Mouse (Mus musculus) duodenum, adult 2 months (tissue): ENCODE data around the gene Abhd17b. TPM values are rescaled to one million over a fixed set of nuclear protein-coding genes. Genes with fewer than 3 reads are reported as not detected.

ENCODE experiments used
- polyA plus RNA-seq: library from polyadenylated mRNA; depleted of rRNA; stranded (reverse); fragments of >200 nt; gene quantifications from 2 replicates; pipeline ENCODE4 v1.2.3, GENCODE M21; 2012; ENCODE audit warnings: low replicate concordance; rRNA removed

The Abhd17b gene
- 10.4 and 15.2 TPM in 2 replicates for polyA plus RNA-seq

DNA sequence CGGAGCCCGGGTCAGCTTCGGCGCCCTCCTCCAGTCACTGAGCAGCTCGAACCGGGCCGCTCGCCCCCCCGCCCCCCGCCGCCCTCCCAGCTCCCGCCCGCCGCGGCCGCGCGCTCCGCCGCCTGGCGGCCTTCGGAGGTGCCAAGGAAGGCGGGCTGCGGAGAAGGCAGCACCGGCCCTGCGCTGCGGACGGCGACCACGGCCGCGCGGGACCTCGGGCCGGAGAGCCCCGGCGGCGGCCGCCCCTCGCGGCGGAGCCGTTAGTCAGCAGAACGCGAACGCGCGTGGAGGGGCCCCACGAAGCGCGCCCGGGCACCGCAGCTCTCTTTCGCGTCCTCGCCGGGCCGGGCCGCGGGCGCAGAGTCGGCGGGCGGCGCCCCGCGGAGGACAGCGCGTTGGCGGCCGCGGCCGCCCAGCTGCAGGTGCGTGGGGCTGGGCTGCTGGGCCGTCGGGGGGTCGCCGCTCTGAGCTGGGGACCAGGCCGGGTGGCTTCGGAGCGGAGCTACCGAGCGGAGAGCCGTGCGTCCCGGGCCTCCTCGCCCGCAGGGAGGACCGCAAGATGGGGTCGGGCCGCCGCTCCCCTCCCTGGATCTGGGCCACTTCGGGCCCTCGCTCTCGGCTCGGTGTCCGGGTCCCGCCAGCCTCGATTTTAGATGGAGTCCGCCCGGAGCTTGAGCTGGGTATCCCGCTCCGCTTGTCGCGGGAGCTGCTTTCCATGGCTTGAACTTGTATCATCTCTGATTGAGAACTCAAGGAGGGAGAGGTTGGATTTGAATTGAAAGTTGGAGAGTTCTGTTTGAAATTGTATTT lies at the start of gene Abhd17b:
Abhd17b (plus strand) TSS at position 14 of the 810 bp plus-strand sequence.

DNA sequence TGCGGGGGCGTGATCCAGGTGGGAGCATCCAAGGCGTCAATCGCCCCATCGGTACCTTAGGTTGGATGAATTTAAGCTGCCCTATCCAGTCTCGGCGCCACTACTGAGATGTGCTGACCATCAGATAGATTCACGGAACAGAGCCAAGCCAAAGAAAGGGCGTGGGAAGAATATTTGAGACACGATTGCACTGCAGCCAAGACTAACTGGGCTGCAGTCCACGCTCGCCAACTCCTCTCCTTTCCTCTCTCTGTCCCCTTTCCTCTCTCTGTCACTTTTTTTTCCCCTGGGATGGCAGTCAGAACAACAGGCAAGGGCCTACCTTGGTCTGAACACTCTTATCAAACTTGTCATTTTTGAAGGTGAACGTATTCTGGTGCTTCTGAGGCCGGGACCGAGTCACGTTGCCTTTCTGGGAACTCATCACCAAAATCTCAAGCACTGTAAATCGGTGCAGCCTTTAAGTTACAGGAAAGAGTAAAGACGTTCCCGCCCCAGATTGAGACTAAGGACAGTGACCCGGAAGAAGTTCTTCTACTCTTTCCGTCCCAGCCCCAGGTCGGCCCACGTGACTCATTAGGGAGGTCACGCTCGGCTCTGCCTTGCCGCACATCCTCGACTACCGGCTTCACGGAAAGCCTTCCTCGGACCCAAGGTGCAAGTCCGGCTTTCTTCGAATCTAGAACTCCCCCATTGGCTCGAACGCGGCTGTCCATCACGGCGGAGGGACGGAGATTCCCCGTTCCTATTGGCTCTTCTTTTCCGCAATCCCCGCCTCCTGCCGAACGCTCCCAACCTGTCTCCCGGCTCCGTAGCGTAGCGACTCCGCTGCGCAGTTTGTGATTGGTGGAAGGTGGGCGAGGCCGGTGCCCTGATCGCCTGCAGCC lies 457 bp upstream of the Abhd17b start, which contains the start of gene 1110059E24Rik:
1110059E24Rik (minus strand) TSS at position 692 of the 887 bp plus-strand sequence.

Other genes starting within 250 kb of the Abhd17b start
- gene Gda, start 179.7 kb upstream of the Abhd17b start, polyA plus RNA-seq = 77.7 and 117 TPM in 2 replicates
- 0.51 and 0.78 TPM in 2 replicates for gene 1110059E24Rik, start 209 bp upstream of the Abhd17b start, polyA plus RNA-seq
- 1.6 and 1.7 TPM in 2 replicates for gene Cemip2, start 125.2 kb downstream of the Abhd17b start, polyA plus RNA-seq